Mouse (Mus musculus) E14TG2a.4 (cell line): ENCODE data around the gene Slc17a7.
A peak's percentile ranks its signal among the peaks of the same experiment; 100 is the strongest.

Source experiments
- CTCF ChIP-seq: conservative IDR thresholded peaks from 2 replicates; pipeline ENCODE4 v1.5.1; 2014; ENCODE audit warnings: low read length
- NANOG ChIP-seq: IDR thresholded peaks from 2 replicates; pipeline ENCODE4 v1.6.1; 2014; ENCODE audit warnings: borderline replicate concordance, low read length, mixed read lengths
- POU5F1 ChIP-seq: IDR thresholded peaks from 2 replicates; pipeline ENCODE4 v1.6.1; 2014; ENCODE audit warnings: low read length, borderline replicate concordance

DNA sequence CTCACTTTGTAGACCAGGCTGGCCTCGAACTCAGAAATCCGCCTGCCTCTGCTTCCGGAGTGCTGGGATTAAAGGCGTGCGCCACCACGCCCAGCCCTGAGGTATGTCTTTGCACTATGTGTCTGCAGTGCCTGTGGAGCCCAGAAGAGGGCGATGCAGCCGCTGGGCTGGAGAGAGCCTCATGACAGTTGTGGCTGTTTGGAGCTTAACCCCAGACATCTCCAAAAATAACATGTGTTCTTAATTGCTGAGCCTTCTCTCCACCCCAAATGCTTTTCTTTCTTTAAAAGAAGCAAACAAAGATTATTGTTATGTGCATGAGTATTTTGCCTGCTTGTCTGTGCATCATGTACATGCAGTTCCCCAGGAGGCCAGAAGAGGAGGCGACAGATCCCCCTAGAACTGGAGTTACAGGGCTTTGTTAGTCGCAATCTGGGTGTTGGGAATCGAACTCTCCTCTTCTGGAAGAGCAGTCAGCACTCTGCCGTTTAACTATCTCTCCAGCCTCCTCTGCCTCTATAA, 8.7 kb upstream of the Slc17a7 start:
- TF ChIP-seq NANOG = no peak
- peak; percentile 69 for TF ChIP-seq CTCF
- TF ChIP-seq POU5F1 = no peak
